Mouse (Mus musculus) testis, adult 10 weeks (tissue): ENCODE data around the gene Map7d2. TPM values are rescaled to one million over a fixed set of nuclear protein-coding genes. Genes with fewer than 3 reads are reported as not detected.

Experiments used
- polyA plus RNA-seq: library from polyadenylated mRNA; stranded (reverse); fragments of 350-450 nt; fragmentation: Illumina TruSeq; extraction: RNeasy Lipid Tissue Mini Kit (QIAGEN cat#74804); gene quantifications from one replicate; pipeline ENCODE4 v1.2.3, GENCODE M21; 2014; ENCODE audit warnings: low read depth, low replicate concordance

The Map7d2 gene
- polyA plus RNA-seq: 7.2 TPM

DNA sequence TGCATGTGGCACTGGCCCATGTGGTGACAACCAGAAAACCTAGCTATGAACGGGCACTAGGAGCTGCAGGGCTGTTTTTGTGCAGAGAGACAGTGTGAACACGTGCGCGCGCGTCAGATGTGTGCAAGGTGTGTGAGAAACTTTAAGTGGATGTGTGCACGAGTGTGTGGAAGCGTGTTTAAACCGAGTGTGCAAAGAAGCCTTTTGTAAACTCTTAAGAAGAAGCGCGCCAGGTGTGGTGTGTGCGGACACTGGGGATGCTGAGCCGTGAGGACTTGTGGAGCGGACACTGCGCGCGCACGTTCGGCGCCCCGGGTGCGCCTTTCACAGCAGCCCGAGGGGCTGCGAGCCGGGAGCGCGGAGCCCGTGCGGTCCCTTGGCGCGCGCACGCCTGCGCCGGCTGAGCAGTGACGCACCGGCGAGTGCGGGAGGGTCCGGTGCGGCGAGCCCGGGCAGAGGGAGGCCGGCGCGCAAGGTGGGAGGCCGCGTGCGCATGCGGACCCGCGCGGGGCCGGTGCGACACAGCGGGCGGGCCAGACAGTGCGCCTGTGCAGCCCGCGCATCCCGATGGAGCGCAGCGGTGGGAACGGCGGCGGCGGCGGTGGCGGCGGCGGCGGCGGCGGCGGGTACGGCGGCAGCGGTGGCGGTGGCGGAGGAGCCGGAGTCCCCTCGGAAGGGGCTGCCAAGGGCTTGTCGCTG, at the start of gene Map7d2:
Map7d2 (plus strand) TSS at position 443 of the 699 bp plus-strand sequence.

DNA sequence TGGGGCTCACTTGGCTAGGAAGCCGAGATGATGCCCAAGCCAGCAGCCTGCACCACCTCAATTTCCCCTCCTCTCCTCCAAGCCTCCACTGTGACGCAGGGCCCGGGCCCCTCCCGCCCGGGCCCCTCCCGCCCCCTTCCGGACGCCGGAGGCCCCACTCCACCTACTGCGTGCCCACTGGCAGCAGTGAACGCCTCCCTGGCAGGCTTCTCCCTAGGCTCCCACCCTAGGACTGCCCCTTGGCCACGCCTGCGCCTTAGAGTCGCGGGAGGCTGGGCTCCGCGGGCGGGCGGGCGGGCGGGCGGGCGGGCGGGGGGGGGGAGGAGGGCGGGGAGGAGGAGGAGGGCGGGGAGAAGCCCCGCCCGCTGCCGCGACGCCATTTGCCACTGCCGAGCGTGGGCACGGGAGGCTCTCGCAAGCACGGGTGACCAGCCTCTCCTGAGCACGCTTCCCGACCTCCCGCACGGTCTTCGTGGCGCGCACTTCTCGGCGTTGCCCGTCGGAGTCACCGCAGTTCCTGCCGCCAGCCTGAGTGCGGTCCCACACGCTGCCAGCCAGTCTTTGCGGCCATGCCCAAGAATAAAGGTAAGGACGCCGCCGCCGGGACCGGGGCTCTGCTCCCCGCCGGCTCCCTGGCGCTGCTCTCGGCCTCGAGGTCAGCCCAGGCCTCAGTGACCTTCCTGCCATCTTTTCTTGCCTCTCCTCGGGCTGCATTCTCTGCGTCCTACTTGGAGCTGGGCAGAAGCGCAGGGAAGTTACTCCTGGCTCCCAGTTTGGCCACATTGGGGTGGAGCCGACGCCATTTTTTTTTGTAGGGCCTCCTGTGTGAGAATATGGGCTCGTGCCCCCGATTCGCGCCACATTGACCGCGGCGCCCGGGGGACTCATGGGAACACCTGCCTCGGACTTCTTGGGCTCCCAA, 42.3 kb upstream of the Map7d2 start, which contains the start of gene Eif1ax:
Eif1ax (plus strand) TSS at position 348 of the 922 bp plus-strand sequence.

DNA sequence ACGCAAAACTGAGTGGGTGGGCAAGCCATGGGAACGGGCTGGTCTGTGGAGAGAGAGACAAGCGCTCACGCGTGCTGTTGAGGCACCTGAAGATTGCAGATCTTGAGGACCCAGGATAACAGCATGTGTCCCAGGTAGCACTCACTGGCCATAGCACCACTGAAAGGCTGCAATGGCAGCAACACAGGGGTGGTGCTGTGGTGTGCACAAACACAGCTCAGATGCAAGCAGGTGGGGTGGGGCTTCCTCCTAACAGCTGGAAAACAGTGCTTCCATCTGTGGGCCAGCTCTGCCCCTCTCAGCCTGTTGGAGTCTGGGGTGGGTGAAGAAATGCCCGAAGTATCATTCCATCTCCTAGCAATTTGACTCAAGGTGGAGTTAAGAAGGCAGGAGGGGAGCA, 112.0 kb downstream of the Map7d2 start, which contains the start of gene Bclaf3:
Bclaf3 (plus strand) TSS at position 301 of the 400 bp plus-strand sequence.

Other genes starting within 250 kb of the Map7d2 start
- gene Rps6ka3, start 204.3 kb upstream of the Map7d2 start, polyA plus RNA-seq: 23.1 TPM
- 59.5 TPM for gene Eif1ax, start 42.4 kb upstream of the Map7d2 start, polyA plus RNA-seq
- 21.4 TPM for gene Bclaf3, start 112.1 kb downstream of the Map7d2 start, polyA plus RNA-seq
- gene Sh3kbp1, start 212.7 kb downstream of the Map7d2 start, polyA plus RNA-seq: 88.9 TPM